Mouse (Mus musculus): ENCODE results near the gene Acsf2.

DNA sequence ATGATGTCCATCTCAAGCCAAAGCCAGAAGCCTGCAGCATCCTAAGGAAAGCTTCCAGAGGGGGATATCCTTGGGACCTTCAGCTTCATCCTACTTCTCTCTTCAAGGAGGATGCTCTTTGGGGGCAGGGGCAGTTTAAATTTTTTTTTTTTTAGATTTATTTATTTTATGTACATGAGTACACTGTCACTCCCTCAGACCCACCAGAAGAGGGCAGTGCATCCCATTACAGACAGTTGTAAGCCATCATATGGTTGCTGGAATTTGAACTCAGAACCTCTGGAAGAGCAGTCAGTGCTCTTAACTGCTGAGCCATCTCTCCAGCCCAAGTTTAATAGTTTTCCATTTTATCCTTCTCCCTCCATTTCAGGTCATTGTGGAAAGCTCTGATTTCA lies 19.8 kb upstream of the Acsf2 start:
- TF ChIP-seq CTCF (IDR thresholded peaks at IDR 0.05; ENCODE audit: low read depth) (peak; percentile 27; the same call in 1 of the 2 replicates), EP300 (IDR thresholded peaks at IDR 0.05; ENCODE audit: low read depth) (no peak)
